Mouse (Mus musculus) heart, adult 2 months (tissue): ENCODE results near the gene Mindy1.

Experiments
- CTCF ChIP-seq: fragments of 200-600 bp; IDR thresholded peaks from 2 replicates; pipeline ENCODE4 v1.8.1; 2022; ENCODE audit warnings: antibody characterized with exemption, mild to moderate bottlenecking, moderate library complexity
- EP300 ChIP-seq: fragments of 200-500 bp; IDR thresholded peaks from 2 replicates; pipeline ENCODE4 v1.6.1; 2011; ENCODE audit warnings: low read depth, low read length, control low read depth; ENCODE audit not compliant: insufficient read depth
- POLR2A ChIP-seq: fragments of 200-500 bp; IDR thresholded peaks from 2 replicates; pipeline ENCODE4 v1.6.1; 2011; ENCODE audit warnings: mild to moderate bottlenecking, low read depth, low read length, control low read depth; ENCODE audit not compliant: insufficient read depth

DNA sequence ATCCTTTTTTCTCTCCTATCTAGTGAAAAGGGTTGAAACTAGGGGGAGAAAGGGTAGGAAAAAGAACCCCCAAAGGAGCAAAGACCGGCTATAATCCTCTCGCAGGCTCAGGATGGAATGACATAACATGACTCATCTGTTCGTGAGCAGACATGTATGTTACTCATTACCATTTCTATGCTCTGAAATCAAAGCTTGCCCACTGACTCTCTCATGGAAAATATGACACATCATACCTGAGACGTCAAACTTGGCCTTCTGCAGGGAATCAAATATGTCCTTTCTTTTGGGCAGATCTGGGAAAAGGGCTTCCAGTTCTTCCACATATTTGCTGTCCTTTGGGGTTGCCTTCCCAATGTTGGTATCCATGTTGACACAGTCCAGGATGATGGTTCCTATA is 19.2 kb upstream of the Mindy1 start:
- TF ChIP-seq CTCF = no peak
- TF ChIP-seq POLR2A = no peak
- TF ChIP-seq EP300 = no peak
